Mouse (Mus musculus): ENCODE measurements around the gene Eif4a3.

The Eif4a3 gene

DNA sequence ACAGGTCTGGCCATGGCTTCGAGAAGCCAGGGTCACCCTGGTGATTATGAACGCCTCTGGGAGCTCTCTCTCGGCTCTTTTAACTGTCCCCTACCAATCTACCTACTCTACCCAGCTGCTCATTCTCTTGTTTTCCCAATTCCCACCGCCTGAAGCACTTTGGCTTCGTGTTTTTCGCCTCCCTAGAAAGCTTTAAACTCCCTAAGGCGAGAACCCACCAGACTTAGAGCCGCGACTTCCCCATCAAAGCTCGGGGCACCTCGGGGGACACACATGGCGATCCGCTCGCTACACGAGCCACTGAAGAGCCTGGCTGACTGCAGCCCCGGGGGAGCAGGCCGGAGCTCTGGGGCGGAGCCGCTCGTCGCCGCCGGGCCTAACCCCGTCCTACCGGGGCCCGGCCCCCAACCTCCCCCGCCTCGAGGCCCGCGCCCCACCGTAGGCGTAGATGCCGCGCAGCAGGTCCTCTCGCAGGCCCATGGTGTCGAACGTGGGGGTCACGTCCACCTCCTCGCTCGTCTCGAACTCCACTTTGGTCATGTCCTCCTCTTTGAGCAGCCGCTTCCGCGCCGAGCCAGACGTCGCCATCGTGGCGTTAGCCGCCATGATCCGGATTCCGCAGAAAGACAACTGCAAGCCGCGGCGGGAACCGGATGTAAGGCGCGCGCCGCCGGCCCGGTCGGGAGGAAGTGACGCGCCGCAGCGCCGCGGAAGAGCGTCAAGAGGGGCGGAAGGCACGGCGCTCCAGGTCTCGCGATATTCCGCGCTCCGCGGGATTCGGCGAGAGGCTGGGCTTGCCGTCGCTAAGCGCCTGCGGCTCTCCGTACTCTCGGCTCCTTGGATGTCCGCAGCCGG lies at the start of gene Eif4a3:
Eif4a3 (minus strand) TSS at position 699 of the 855 bp plus-strand sequence.
- peak; percentile 98 for DNase-seq (ENCODE audit: extremely low spot score)

DNA sequence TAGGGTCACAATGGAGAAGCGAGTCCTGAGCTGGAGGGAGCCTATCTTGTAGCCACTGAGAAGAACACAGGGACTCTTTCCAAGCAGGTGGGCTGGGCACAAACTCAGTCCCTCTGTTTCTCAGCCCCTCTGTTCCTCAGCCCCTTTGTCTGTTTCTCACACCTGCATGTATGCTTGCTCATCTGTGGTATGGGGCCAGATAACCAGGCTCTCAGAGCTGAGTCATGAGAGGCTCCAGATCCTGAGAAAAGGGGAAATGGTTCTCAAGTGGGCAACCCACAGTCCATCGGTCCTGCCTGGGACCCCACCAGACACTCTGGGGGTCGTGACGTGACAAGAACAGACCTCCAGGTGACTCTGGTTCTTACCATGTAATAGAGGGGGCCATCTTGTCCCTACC lies 47.2 kb upstream of the Eif4a3 start:
- DNase-seq (ENCODE audit: extremely low spot score): no peak

DNA sequence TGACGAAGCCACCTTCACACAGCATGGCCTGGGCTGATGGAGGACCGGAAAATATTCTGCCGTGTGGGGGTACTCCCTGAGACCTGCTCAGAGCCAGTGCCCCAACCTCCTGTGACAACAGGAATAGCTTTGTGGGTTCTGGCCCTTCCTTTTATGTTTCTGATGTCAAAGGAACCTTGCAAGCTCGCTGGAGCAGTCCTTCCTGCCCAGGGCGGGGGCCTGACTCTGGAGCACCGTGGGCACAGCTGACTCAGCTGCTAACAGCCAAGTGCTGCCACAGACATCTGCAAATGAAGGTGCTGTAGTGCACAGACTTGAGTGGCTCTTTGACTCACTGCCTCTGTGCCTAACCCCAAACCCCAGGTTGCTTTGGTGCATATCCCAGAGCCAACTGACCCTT lies 45.0 kb upstream of the Eif4a3 start:
- DNase-seq (ENCODE audit: extremely low spot score): no peak

DNA sequence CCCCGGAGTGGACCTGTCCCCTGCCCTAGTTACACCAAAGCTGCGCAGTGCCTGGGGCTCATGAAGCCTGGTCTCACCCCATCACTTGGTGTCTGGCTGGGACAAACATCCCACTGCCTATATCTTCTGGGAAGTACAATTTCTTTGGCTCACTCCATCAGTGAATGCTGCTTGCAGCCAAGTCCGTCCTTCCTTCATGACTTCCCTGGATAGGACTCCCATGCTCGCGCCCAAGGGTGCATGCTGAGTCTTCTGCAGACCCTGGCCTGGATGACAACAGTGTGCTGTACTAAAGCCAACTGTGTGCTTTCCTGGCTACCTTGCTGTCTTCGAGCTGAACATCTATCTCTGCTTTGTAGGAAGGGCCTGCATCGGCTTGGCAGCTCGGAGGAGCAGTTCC lies 44.3 kb upstream of the Eif4a3 start:
- DNase-seq (ENCODE audit: extremely low spot score): no peak

DNA sequence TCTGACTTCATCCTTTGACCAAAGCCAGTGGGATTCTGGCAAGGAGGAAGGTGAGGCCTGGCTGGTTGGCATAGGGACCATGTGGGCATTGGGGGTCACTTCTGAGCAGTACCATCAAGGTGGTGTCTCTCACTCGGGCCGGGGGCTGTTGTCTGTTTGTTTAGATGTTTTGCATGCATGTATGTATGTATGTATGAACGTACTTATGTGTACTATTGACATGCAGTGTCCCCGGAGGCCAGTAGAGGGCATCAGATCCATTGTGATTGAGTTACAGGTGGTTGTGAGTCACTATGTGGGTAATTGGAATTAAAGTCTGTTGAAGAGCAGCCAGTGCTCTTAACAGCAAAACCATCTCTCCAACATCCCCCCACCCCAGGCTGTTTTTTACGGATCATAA lies 39.7 kb upstream of the Eif4a3 start:
- peak; percentile 67 for DNase-seq (ENCODE audit: extremely low spot score)

DNA sequence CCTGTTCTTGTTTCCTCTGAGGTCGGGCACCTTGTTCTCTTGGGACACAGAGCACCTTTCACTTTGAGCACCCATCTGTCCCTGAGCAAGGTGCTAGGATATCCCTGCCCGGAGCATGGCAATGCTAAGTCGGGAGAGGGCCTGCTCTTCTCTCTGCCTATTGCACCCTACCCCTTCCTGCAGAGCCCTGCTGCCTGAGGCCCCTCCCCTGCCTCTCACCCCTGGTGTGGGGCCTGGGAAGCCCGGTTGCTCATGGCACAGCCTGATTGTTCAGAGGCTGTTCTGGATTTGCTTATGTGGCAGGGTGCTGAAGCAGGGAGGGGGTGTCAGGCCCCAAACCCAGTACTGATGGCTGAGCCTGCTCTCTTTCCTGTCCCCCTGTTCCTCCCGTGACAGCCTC lies 39.3 kb upstream of the Eif4a3 start:
- DNase-seq (ENCODE audit: extremely low spot score): no peak

DNA sequence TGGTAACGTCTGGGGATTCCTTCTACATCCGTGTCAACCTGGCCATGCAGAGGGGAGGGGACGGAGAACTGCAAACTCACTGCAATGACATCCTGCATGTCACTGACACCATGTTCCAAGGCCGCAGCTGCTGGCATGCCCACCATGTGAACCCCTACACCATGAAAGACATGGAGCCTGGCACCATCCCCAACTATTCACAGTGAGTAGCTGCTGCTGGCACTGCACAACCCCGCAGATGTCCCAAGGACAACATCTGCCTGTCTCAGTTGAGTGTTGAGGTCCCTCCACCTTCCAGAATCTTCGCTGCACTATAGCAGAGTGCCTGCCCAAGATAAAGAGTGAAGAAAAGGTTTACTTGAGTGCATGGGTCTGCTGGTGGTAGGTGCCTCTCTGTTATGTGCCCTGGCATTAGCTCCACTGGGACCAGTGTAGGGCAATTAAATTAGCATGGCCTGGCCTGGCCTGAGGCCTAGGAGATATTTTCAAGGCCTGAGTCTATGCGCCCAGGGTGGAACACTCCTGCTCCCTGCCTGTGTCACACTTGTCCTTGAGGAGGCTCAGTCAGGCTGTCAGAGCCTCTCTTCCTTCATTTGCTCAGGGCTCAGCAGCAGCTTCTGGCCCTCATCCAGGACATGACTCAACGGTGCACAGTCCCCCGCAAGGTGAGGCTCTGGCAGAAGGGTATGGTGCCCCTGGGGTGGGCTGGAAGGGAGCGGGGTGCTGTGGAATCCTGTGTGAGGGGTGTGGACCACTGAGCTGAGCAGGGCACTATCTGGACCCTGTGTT lies 38.6 kb upstream of the Eif4a3 start:
- DNase-seq (ENCODE audit: extremely low spot score): no peak

DNA sequence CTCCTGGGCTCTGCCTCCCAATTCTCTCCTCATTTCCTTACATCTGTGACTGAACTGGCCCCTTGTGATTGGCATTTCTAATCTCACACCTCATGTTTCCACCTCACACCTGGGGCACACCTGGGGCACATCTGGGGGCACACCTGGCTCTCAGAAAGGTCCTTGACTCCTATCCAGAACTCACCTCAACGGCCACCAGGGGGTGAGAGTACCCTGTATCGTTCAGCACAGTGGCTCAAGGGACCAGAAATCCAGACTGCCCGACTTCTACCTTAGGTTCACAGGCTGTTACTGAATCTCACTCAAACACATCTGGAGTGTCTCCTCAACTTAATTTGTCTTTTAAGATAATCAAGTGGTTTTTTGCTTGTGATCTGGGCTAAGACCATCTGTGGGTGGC lies 32.1 kb upstream of the Eif4a3 start:
- DNase-seq (ENCODE audit: extremely low spot score): no peak

DNA sequence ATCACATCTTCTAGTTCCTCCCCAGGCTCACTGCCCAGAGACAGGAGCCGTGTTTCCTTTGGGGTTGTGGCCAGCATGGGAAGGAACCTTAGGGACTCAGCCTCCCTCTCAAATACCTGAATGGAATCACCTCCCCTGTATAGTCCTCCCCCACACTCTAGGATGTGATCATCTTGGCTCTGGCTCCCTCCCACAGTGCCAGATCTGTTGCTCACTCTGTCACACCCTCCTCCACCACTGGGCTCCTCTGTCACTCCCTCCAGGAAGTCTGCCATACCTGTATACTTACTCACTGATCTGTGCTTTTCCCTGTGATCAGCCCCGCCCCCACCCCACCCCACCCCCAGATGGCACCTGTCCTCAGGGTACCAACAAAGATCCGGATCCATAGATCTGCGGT lies 30.7 kb upstream of the Eif4a3 start:
- DNase-seq (ENCODE audit: extremely low spot score): no peak

DNA sequence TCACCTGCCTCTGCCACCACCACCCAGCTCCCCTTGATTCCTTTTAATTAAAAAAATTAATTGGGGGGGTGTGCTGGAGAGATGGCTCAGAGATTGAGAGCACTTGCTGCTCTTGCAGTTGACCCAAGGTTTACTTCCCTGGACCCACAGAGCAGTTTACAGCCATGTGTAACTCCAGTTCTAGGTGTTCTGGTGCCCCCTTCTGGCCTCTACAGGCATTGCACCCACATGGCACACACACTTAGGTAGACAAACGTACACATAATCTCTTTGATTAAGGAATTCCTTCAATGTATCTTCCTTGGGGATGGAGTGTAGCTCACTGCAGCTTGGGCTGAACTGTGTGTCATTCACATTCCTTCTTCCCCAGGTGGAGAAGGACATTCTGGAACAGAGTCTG lies 25.2 kb upstream of the Eif4a3 start:
- no peak for DNase-seq (ENCODE audit: extremely low spot score)

DNA sequence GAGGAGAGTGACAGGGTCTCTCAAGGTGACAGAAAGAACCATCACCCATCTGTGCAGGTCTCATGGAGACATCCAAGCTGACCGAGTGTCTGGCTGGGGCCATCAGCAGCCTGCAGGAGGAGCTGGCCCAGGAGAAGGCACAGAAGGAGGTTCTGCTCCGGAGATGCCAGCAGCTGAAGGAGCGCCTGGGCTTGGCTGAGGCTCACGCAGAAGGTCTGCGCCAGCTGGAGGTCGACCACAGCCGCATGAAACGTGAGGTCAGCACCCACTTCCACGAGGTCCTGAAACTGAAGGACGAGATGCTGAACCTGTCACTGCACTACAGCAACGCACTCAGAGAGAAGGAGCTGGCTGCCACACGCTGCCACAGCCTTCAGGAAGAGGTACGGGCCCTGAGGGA lies 22.6 kb upstream of the Eif4a3 start:
- DNase-seq (ENCODE audit: extremely low spot score): no peak

DNA sequence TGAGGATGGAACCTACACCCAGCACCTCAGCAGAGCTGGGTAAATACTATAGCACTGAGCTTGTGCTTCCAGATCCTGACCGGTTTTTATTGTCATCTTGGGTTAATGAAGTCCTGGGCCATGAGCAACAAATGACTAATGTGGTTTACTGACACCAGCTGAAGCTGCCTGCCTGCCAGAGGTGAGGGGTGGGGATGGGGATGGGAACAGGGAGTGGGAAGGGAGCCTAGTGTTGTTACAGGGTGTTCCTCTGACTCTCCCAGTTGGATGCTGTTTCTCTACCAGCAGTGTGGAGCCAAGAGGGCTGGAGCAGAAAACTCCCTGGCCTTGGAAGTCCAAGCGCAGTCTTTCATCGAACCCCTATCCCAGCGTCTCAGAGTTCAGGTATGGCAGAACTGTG lies 16.8 kb upstream of the Eif4a3 start:
- no peak for DNase-seq (ENCODE audit: extremely low spot score)

DNA sequence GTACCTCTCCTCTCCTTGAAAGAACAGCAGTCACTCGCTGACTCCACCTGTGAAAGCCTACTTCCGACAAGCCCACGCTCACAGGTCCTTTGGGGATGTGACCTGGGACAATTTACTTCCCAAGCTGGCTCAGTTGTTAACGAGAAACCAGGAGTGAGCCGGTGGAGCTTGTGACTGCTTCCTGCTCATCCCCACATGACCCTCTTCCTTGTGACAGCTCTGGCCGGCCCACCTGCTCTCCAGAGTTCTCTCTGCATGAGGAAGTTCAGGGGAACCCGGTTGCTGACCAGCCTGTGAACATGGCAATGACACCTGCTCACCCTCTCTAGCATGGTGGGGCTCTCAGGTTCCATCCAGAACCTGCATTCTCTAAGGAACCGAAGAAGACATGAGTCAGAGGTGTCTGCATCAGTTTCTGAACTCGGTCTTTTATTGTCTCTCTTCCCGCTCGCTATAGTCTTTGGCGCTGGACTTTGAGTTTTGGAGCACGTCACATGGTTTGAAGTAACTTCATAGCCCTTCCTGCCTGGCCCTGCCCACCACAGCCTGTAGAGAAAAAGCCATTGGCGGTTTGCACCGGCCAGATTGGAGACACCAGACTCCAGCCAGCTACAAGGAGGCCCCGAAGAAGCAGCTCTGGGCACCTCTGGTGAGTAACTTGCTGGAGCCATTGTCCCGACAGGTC lies 14.5 kb upstream of the Eif4a3 start:
- DNase-seq (ENCODE audit: extremely low spot score): no peak

DNA sequence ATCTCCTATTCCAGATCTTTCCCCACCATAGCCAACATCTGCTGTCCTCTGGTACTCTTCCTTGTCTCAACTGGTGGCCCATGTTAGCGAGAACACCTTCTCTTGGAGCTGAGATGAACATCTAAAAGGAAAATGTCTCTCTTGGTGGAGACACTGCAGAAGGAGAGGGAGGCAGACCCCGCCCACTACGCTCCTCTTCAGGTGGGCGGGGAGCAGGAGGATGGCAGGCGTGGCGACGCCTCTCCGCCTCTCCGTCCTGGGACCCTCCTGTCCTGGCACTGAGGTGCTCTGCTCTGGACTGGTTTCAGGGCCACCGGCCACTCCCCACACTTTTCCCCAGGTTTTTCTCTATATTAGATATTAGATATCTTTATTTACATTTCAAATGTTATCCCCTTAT lies 10.7 kb upstream of the Eif4a3 start:
- DNase-seq (ENCODE audit: extremely low spot score): no peak

DNA sequence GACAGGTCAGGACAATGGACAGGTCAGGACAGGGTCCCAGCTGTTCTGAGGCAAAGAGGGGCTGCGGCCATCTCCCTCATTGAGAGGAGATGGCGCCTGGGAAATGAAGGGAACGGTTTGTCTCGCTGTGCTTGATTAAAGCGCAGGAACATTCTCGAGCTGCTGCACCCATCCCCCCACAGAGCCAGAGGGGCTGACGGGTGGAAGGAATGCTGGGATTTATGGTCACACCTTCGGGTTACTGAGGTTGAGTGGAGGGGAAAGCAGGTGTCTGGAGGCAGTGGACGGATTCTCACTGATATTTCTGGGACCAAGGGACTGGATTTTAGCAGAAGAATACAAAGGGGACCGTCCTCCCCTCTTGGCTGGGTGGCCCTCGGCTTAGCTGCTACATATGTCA lies 8.0 kb upstream of the Eif4a3 start:
- DNase-seq (ENCODE audit: extremely low spot score): no peak

DNA sequence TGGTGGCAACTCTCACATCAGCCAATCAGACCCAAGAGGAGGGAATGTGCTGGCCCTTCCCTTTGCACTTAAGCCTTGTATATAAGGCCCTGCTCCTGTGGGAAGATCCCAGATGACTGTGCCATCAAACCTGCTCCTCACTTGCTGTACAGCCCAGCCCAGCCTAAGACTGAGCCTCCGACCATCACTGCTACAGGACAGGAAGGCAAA lies 7.7 kb upstream of the Eif4a3 start, which contains the start of gene Card14:
Card14 (plus strand) TSS at position 111 of the 210 bp plus-strand sequence.
- no peak for DNase-seq (ENCODE audit: extremely low spot score)

DNA sequence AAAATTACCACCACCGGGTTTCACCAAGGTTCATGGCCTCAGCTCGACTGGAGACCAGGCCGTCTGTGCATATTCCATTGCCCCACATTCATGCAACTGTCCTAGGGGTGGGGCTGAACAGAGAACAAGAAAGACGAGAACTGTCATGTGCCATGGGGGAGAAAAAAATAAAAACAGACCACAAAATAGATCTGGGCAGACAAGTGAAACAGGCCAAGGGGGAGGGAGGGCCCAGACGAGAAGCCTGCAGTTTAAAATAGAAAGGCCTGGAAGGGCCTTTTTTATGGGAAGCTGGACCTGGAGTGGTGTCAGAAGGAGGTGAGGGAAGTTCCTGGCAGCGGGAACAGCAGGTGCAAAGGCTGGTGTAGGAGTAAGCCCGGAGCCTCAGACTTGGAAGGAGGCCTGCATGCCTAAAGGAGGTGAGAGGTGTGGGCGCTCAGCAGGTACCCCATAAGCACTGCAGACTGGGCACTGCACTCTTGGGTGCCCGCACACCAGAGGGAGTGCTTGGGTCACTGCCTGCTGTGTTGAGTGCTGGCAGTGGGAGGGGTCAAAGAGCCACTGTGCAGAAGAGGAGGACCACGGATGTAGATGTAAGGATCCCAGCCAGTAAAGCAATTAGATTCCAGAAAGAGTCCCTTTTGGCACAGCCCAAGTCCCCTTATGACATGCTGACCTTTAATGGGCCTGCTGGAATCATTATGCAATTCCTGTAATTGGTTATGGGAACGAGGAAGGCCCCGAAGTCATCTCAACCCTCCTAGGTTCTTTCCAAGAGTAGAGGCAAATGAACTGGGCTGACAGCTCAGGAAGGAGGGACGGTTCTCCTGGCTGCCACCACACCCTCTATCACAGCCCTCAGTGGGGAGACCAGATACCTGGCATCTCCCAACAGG lies 7.1 kb upstream of the Eif4a3 start:
- DNase-seq (ENCODE audit: extremely low spot score): no peak

DNA sequence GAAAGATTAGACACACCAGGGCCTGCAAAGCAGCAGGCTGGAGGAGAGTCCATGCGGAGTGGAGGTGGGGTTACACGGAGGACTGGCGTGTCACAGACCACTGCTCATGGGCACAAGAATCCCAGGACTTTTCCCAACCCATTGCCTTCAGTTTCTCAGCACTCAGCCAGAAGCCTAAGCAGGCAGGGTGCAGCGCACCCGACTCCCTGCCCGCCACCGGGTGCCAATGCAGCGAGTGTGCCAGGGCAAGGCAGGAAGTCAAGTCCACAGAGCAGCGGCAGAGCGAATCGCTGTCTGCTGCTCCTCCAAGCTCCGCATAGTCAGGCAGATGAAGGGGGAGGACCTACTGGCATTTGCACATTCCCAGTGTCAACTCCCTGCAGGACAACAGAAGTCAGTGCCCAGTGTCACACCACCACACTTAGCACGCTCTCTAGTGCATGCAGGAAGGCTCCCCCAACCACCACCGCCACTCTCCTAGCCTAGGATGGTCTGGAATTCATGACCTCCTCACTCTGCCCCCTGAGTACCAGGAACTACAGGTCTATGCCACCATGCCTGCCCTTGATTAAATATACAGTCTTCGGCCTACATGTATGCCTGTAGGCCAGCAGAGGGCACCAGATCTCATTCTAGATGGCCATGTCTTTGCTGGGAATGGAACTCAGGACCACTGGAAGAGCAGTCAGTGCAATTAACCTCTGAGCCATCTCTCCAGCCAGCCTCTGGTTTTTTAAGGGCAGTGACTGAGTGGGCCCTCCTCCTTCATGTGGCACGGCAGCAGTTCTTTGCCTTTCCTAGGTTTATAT lies 5.2 kb upstream of the Eif4a3 start:
- DNase-seq (ENCODE audit: extremely low spot score): peak; percentile 47

DNA sequence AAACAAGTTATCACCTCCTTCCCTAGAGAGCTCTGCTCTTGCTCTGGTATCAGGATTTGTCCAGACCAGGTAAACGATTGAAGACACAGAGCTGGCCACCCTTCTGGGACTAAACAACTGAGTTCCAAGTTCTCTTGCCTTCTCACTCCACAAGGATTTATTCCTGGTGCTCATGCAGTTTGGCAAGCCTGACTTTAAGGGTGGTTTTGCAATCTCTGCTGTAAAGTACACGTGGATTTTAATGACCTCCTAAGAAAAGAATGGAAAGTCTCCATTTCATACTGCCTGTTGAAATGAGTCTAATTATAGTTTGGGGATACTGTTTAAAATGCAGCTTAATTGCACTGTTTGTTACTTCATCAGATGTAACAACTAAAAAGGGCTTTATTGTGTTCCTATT lies 1.1 kb upstream of the Eif4a3 start:
- DNase-seq (ENCODE audit: extremely low spot score): no peak

DNA sequence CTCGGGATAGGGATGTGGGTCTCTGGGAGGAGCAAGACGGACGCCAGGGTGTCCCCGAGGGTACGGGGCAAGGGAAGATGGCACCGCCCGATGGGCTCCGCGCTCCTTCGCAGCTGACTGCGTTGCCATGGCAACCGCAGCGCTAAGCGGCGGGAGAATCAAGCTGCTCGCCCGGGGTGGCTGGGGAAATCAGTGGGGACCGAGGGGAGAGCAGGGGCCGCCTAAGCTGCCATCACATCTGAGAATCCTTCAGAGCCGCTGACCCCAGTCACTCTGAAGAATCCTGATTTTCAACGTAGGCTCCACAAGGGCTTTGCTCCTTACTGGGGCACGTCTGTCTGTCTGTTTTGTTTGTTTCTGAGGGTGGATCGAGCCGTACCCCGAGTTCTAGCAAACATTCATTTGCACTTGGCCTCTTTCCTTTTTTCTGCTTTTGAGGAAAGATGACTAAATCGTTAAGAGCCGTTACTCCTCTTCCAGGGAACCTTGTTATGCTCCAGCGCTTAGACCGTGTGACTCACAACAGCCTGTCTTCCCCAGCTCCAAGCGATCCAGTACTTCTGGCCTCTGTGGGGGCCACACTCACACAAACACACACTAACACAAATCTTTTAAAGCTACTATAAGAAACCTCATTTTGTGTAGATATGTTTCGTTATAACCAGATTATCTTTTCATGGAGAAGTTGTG lies 502 bp upstream of the Eif4a3 start:
- DNase-seq (ENCODE audit: extremely low spot score): no peak

Data from embryo, embryonic 9.5 days (tissue).